Mouse (Mus musculus) erythroblast, adult 5-6 weeks (primary cell): ENCODE measurements around the gene B020031M17Rik. TPM values are rescaled to one million over a fixed set of nuclear protein-coding genes. Genes with fewer than 3 reads are reported as not detected.

Experiments used
- total RNA-seq, 2 experiments: library from RNA; stranded (forward) in 1 of 2; stranded (reverse) in 1 of 2; fragments of 150-400 nt in 1 of 2; fragments of 200-764, 138-1000 nt in 1 of 2; gene quantifications; 2 replicates each; pipeline versions ENCODE4 v1.2.3 to v1.2.4; 2015 to 2017; ENCODE audit warnings: low replicate concordance in 2 of 2

The B020031M17Rik gene
- total RNA-seq, 2 experiments from 2014 or later = not detected

Other genes starting within 250 kb of the B020031M17Rik start
- not detected in 2 replicates for gene Nim1k, start 194.9 kb downstream of the B020031M17Rik start, total RNA-seq (2015; ENCODE audit: low replicate concordance)
- gene Nim1k, start 194.9 kb downstream of the B020031M17Rik start, total RNA-seq (2017; ENCODE audit: low replicate concordance) = not detected in 2 replicates
- gene Zfp131, start 159.9 kb downstream of the B020031M17Rik start, total RNA-seq (2015; ENCODE audit: low replicate concordance) = 25.6 and 32.8 TPM in 2 replicates
- gene Zfp131, start 159.9 kb downstream of the B020031M17Rik start, total RNA-seq (2017; ENCODE audit: low replicate concordance) = 16.3 and 28.3 TPM in 2 replicates
- not detected in 2 replicates for gene AF067063, start 120.6 kb downstream of the B020031M17Rik start, total RNA-seq (2015; ENCODE audit: low replicate concordance)
- not detected in 2 replicates for gene AF067063, start 120.6 kb downstream of the B020031M17Rik start, total RNA-seq (2017; ENCODE audit: low replicate concordance)
- gene D13Ertd608e, start 114.8 kb downstream of the B020031M17Rik start, total RNA-seq (2015; ENCODE audit: low replicate concordance) = not detected in 2 replicates
- gene D13Ertd608e, start 114.8 kb downstream of the B020031M17Rik start, total RNA-seq (2017; ENCODE audit: low replicate concordance) = not detected in 2 replicates
- not detected in 2 replicates for gene Tcstv1, start 56.0 kb downstream of the B020031M17Rik start, total RNA-seq (2015; ENCODE audit: low replicate concordance)
- gene Tcstv1, start 56.0 kb downstream of the B020031M17Rik start, total RNA-seq (2017; ENCODE audit: low replicate concordance) = not detected in 2 replicates
- not detected in 2 replicates for gene Gm21761, start 21.5 kb downstream of the B020031M17Rik start, total RNA-seq (2015; ENCODE audit: low replicate concordance)
- not detected in 2 replicates for gene Gm21761, start 21.5 kb downstream of the B020031M17Rik start, total RNA-seq (2017; ENCODE audit: low replicate concordance)
- gene Gm36079, start 76.2 kb upstream of the B020031M17Rik start, total RNA-seq (2015; ENCODE audit: low replicate concordance) = not detected in 2 replicates
- not detected in 2 replicates for gene Gm36079, start 76.2 kb upstream of the B020031M17Rik start, total RNA-seq (2017; ENCODE audit: low replicate concordance)
- 42.4 and 52.3 TPM in 2 replicates for gene Gm21188, start 101.4 kb upstream of the B020031M17Rik start, total RNA-seq (2015; ENCODE audit: low replicate concordance)
- 12.4 and 14.4 TPM in 2 replicates for gene Gm21188, start 101.4 kb upstream of the B020031M17Rik start, total RNA-seq (2017; ENCODE audit: low replicate concordance)
- gene Gm20767, start 189.4 kb upstream of the B020031M17Rik start, total RNA-seq (2015; ENCODE audit: low replicate concordance) = not detected in 2 replicates
- gene Gm20767, start 189.4 kb upstream of the B020031M17Rik start, total RNA-seq (2017; ENCODE audit: low replicate concordance) = not detected in 2 replicates
- gene Gm21818, start 221.6 kb upstream of the B020031M17Rik start, total RNA-seq (2015; ENCODE audit: low replicate concordance) = not detected in 2 replicates
- gene Gm21818, start 221.6 kb upstream of the B020031M17Rik start, total RNA-seq (2017; ENCODE audit: low replicate concordance) = not detected in 2 replicates